Mouse (Mus musculus) ovary, postnatal 36 days (tissue): ENCODE data around the gene Prr19.
A peak's percentile ranks its signal among the peaks of the same experiment; 100 is the strongest.

Experiments
- DNase-seq: peaks from one replicate; pipeline ENCODE4 v3.0.0; 2022; ENCODE audit warnings: low spot score, mixed read lengths

Prr19 gene

DNA sequence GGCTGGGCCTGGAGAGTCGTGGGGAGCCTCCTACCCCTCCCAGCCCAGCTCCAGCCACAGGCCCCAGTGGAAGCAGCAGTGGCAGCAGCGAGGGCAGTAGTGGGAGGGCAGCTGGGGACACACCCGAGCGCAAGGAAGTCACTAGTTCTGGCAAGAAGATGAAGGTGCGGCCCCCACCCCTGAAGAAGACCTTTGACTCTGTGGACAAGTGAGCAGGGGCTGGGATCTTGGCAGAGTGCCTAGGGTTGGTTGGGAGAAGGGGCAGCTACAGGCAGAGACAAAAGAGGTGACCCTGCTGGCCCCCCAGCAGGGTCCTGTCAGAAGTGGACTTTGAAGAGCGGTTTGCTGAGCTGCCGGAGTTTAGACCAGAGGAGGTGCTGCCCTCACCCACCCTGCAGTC is 9.1 kb upstream of the Prr19 start:
- DNase-seq, result no peak

DNA sequence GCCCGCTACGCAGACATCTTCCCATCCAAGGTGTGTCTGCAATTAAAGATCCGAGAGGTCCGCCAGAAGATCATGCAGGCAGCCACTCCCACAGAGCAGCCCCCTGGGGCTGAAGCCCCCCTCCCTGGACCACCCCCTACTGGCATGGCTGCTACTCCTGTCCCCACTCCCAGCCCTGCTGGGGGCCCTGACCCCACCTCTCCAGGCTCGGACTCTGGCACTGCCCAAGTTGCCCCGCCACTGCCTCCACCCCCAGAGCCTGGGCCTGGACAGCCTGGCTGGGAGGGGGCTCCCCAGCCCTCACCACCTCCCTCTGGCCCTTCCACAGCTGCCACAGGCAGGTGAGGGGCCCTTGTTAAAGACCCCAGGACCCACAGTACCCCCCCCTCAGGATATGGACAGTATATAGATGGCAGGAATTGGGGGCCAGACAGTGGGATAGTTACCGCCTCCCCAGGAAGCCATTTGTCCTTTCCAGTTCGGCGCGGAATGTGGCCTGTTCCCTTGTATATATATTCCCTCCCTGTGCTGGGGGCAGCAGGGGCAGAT is 7.9 kb upstream of the Prr19 start:
- no peak for DNase-seq

DNA sequence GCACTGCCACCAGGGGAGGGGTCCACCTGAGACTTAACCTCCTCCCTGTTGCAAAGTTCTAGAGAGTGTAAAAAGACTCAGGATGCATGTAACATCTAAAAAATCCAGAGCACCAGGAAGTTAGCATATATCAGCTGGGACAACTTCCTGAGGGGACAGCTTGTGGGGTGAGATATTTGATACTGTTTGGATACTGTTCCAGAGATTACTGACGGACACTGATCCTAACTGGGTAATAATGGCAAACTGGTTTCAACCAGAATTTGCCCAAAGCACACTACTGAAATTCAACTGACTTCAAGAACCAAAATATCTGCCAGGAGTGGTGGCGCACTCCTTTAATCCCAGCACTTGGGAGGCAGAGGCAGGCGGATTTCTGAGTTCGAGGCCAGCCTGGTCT is 6.7 kb upstream of the Prr19 start:
- no peak for DNase-seq

DNA sequence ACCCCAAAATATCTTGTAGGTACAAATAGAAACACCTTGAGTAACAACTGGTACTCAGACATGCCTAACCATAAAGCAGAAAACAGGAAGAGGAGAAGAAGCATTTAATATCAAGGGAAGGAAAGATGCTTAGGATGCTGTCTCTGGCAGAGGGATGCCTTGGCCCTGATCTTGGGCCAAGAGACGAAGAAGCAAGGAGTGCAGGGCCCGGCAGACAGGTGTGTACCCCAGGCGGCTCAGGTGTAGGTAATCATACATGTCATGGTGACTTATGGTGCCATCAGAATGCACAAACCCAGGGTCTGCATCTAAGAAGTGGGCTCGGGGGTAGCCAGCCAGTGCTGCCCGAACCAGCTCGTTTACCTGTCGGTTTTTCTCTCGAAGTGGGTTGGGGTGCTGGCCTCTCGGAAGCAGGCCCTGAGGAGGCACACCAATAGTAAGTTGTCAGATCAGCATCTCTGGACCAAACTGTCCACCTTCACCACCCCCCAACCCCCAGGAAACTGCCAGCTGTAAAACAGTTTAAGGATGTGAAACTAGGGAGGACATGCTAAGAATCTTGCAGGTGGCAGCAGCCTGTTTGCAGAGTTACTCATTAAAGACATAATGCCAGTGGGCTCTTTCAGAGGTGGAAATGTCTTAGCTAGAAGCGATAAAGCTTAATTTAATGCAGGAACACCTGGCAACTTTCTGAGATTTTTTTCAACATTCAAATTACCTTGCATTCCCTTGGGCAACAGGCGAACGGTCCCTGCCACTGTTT is 6.1 kb upstream of the Prr19 start:
- DNase-seq, result no peak

DNA sequence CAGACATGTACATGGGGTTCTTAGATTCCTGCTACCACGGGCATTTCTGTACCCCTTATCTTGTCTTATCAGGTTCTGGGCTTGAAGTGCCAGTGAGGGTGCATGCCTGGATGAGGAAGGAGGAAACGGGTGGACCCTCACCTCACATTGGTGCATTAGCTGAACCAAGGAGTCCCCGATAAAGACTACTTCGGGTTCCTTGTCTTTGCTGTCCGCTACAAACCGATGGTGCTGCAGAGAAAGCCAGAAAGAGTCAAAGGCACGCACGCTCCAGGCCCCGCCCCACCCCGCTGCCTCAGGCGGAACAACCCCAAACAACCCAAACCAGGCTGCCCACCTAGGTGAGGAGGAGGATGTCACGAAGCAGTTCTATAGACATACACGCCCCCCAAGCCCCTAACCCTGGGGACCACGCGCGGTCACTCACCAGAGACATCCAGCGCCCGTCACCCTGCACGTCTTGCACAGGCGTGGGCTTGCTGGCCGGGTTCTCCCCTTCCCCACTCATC is 4.2 kb upstream of the Prr19 start:
- DNase-seq, result peak; percentile 47

DNA sequence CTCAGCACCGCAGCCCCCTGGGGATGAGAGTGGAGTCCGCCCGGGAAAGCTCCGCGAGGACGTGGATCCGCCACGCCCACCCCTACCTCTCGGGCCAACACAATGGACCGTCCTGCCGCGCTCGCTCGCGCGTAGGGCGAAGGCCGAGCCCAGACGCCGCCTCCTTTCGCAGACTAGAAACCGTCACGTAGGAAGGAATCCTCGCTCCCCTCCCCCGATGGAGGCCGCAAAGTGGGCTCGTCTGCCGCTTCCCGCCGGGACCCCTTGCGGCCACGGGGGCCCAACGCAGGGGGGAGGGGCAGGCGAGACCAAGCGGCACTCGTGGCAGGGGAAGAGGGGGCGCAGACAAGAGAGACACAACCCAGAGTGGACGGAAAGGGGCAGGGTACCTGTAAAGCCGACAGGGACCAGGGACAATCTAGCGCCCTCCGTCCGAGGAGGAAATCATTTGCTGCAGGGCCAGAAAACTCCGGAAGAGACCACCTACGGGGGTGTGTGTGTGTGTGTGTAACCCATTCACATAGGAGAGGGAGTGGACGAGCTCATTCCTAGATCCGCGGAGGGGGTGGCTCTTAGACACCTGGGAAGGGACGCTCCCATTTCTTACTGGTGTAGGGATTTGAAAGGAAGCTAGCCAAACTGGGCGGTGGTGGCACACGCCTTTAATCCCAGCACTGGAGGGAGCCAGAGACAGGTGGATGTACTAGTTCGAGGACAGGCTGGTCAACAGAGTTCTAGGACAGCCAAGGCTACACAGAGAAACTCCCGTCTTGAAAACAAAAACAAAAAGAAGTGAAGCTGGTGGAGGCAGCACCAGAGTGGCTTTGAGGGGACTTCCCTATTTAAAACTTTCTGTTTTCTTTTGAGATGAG is 3.5 kb upstream of the Prr19 start, which contains the start of gene Pafah1b3:
TSS of gene Pafah1b3 (minus strand) at position 533 of the 872 bp plus-strand sequence.
- peak; percentile 77 for DNase-seq

DNA sequence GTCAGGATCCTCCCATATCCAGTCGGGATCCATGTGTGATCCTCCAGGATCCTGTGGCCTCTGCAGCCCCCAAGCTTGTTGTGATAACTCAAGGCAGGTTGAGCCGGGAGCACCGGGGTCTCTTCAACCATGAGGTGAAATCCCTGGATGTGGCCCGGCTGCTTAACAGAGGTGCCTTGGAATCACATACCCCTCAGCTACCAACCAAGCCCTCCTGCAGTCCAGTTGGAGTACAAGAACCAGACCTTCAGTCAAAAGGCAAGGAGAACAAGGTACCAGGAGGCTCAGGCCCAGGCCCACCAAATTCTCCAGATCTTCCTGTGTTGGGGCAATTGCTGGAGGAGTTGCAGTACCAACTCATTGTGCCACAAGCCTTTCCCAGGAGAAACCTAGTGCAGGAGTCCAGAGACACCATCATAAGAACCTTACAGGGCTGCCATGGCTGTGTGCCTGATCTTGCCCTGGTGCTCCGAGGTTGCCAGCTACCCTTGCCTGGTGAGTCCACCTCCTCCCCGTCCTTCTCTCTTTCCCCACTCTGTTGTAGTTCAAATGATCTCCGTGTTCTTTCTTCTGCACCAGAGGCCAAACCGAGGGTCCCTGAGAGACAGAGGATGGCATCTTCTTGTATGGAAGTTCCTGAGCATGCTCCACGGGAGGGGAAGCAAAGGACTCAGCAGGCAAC is 1.9 kb downstream of the Prr19 start:
- no peak for DNase-seq

DNA sequence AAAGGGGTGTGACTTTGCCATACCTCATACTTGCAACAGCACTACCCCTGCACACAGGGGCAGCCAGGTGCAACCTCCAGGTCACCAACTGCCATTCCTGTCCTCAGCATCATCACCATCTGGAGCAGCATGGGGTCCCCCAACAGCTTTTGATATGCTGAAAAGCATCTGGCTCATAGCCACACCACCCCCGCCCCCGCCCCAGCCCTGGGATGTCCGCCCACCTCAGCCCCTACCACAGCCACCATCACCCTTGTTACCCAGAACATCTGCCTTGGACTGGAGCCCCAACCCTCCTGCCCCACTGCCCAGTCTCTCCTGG is 2.4 kb downstream of the Prr19 start:
- no peak for DNase-seq

DNA sequence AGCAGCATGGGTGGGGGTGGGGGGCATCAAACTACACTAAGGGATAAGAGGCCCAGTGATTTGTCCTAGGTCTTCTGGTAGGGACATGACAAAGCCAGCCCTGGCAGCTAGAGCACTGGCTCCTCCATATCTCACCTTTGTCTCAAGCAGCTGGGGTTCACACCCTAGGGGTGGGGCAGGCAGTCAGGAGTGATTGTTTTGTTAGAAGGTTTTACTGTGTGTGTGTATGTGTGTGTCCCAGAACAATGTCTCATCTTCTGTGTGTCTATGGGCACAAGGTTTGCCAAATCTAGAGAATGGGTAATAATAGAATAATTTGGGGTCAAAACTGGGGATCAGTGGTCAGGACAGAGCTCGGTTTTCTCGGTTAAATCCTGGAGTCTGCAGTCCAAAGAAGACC is 4.3 kb downstream of the Prr19 start:
- DNase-seq, result no peak

DNA sequence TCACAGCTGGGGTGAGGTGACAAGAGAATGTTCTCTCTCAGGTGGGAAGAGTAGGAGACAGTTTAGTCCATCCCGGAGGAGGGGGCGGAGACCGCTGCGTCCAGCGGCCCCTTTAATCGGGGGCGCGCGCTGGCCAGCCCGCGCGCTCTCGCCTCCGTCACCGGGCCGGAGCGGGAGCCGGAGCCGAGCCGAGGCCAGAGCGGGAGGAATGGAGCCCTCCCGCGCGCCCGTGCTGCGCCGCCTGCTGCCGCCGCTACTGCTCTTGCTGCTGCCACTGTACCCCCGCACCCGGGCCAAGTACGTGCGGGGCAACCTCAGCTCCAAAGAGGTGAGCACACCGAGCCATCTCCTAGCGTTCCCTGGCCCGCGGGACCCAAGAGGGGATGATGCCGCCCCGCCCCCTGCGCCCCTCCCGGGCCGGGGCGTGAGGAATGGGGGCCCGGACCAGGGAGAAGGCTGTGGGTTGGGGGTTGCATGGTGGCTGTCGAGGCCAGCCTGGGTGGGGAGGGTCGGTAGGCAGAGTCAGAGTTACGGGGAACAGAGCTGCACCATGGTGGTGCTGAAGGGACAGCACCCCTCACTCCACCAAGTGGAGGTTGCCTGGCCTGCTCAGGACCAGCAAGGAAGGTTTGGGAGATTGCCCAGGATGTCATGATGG is 4.9 kb downstream of the Prr19 start, which contains the start of gene Tmem145:
TSS of gene Tmem145 (plus strand) at position 151 of the 658 bp plus-strand sequence.
- DNase-seq, result peak; percentile 57

DNA sequence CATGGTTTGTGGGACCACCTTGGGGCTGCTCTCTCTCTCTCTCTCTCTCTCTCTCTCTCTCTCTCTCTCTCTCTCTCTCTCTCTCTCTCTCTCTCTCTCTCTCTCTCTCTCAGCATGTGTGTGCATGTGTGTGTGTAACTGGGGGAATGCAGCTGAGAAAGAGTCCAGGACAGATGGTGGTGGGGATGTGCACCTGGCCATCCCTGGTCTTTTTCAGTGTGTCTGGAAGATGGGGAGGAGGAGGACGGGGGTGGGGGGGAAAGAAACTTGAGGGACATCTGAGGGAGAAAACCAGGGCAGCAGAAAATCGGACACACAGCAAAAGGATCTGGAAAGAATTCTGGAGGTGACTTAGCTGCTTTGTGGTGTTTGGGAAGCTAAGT is 5.4 kb downstream of the Prr19 start:
- no peak for DNase-seq

DNA sequence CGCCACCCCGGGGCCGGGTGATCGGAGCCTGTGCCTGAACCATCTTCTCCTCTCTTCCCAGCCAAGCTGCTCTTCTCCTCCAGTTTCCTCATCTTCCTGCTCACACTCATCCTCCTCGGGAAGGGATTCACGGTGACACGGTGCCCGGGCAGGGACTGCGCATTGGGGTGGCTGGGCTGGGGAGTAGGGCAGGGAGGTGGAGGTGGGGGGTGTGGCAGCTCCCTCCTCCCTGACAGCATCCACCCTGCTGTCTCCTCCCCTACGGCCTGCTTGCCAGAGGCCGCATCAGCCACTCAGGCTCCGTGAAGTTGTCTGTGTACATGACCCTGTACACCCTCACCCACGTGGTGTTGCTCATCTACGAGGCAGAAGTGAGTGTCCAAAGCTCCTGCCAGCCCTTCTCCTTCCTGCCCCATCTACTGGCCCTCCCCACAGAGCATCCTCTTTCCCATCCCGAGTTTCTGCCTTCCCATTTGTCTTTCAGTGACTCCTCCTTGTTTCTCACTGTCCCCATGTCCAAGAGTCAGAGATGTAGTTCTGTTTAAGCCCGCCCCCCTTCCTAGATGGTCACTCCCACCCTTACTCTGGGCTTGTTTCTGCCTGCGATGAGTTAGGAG is 7.6 kb downstream of the Prr19 start:
- no peak for DNase-seq

DNA sequence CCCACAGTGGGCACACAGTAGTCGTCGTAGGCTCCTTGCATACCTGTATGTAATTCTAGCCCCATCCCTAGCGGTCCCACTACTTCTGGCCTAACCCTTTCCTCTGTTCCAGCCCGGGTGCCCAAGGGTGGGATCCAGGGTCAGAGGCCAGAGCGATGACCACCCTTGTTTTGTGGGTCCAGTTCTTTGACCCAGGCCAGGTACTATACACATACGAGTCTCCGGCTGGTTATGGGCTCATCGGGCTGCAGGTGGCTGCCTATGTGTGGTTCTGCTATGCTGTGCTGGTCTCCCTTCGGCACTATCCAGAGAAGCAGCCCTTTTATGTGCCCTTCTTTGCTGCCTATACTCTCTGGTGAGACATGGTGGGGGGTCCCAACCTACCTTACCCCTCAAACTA is 8.2 kb downstream of the Prr19 start:
- no peak for DNase-seq

DNA sequence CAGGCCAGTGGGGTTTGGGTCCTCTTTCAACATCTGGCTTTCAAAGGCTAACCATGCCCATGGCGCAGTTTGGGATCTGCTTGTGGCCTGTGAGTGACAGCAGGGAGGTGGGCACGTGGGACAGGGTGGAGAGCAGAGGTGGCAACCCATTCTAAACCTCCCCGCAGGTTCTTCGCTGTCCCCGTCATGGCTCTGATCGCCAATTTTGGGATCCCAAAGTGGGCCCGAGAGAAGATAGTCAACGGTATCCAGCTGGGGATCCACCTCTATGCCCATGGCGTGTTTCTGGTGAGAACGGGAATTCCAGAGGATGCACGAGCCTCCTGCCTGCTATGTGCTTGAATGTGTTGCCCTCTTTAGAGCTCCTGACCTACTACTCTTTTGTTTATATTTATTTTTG is 10.0 kb downstream of the Prr19 start:
- no peak for DNase-seq

DNA sequence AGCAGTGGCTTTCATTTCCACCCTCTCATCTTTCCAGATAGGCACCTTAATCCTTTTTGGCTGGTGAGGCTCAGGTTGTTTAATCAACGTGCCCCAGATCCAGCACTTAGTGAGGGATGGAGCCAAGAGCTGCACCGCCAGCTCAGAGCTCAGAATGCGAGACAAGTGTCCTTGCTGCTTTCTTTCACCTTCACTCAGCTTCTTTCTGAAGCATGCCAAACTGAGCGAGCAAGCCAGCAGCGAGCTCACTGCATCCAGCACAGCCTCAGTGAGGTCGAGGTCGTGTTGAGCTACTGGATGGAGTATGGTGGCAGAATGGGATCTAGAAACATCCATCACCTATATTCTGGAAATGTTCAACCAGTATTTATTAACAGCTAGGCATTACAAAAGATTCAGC is 12.1 kb downstream of the Prr19 start:
- DNase-seq, result no peak

DNA sequence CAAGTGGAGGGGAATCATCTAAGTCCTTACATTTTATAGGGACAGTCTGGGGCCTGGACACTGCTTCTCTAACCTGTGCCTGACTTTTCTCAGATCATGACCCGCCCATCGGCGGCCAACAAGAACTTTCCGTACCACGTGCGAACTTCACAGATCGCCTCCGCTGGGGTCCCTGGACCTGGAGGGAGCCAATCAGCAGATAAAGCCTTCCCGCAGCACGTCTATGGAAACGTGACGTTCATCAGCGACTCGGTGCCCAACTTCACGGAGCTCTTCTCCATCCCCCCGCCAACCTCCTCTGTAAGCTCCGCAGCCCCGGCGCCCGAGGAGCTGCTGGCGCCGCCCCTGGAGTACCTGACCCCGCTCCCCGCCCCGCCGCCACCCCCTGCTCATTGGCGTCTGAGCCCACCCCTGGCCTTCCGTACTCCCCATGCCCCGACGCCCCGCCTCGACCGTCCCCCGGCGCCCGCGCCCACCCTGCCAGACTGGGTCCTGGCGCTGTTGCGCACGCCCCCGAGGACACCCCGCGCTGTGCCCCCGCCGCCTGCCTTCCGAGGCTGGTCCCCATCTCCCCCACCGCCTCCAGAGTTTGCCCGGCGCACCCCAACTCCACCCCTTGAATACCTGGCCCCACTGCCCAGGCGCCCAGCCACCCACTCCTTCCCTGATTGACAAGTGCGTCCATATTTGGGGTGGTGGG is 13.5 kb downstream of the Prr19 start:
- DNase-seq, result no peak

DNA sequence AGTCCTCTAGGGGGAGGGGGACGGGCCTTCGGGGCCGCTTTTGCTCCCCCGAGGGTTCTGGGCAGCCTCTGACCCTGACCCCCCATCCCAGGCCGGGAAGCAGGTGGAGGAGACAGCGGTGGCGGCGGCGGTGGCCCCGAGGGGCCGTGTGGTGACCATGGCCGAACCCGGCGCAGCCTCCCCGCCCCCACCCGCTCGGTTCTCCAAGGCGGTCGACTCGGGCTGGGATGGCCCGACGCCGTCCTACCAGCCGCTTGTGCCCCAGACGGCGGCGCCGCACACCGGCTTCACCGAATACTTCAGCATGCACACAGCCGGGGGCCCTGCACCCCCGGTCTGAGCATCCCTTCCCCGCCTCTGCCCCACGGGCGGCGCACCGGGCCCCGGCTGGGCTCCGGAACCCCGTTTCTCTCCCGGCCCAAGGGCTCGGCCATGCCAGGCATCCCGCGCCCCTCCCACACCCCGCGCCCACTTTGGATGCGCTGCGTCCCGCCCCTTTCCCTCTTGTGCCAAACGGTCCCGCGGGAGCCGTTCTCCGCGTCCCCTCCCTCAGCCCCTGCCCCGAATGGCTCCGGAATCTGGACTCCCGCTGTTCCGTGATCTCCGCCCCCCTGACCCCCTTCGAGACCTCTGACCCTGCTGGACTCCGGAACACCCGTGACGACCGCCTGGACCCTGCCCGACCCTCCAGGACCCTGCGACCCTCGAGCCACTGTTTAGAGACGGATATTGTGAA is 14.3 kb downstream of the Prr19 start:
- peak; percentile 44 for DNase-seq

DNA sequence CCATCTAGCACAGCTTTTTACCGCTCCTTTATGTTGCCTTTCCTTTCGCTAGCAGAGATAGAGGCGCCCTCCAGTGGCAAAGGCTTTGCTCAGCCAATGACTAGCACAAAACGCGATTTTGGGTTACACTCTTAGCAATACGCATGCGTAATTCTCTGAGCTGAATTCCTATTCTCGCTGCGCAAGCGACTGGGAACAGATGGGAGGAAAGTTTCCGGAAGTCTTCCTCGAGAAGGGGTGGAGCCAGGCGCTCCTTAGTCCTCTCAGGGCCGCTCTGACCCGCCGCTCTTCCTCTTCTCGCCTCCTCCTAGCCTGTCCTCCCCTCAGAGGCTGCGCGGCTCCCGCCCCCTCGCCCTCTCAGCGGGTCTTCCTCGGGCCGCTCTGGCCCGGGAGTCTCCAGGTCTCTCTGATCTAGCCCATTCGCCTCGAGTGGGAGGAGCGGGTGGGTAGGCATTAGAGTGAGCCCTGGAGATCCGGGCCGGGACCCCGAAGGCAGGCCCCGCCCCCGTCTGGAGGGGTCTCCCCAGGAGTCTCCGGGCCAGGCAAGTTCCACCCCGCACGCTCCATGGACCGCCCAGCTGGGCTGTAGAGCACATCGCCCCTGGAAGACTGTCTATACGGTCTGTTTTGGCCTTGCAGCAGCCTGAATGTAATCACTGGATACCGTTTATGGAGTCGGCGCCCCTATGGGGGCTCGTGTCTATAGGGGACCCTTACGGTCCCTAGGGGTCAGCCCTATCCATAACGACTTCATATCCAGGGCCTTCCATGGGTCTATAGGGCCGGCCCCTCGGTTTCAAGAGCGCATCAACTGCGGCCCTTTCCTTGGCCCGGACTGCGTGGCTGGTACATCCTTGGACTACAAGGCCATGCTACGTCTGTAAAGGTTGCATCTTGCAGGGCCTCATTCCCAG is 15.6 kb downstream of the Prr19 start, which contains the start of gene Megf8:
TSS of gene Megf8 (plus strand) at position 633 of the 914 bp plus-strand sequence.
- peak; percentile 92 for DNase-seq
